Mouse (Mus musculus) lung, postnatal 4 days (tissue): ENCODE measurements around the gene Sdf2.
A peak's percentile ranks its signal among the peaks of the same experiment; 100 is the strongest.

ENCODE experiments used
- DNase-seq, 2 experiments: peaks; one replicate each; pipeline ENCODE4 v3.0.0; 2021

The Sdf2 gene

GRCm38 (mm10) chr11:78245627-78246317 is at the start of gene Sdf2, which contains the start of gene Supt6:
Gene Sdf2, plus strand, starts transcription at chr11:78245746.
Gene Supt6, minus strand, starts transcription at chr11:78245987.
- DNase-seq = peak; percentile 91 to 94

- no peak for DNase-seq
Observed at GRCm38 (mm10) chr11:78202372-78202771, 43.2 kb upstream of the Sdf2 start.

GRCm38 (mm10) chr11:78204287-78204686 is 41.3 kb upstream of the Sdf2 start:
- DNase-seq = no peak

- no peak for DNase-seq
Observed at GRCm38 (mm10) chr11:78205361-78206206, 40.0 kb upstream of the Sdf2 start.

GRCm38 (mm10) chr11:78207190-78207589 is 38.4 kb upstream of the Sdf2 start:
- no peak for DNase-seq

GRCm38 (mm10) chr11:78209886-78210285 is 35.7 kb upstream of the Sdf2 start:
- DNase-seq = no peak

GRCm38 (mm10) chr11:78210615-78211014 is 34.9 kb upstream of the Sdf2 start:
- no peak for DNase-seq

- no peak for DNase-seq
Observed at GRCm38 (mm10) chr11:78211513-78211912, 34.0 kb upstream of the Sdf2 start.

- DNase-seq = peak; percentile 37 to 40
Observed at GRCm38 (mm10) chr11:78213086-78213817, 32.3 kb upstream of the Sdf2 start.

GRCm38 (mm10) chr11:78215709-78216317 is 29.7 kb upstream of the Sdf2 start:
- DNase-seq = no peak

GRCm38 (mm10) chr11:78223586-78223985 is 22.0 kb upstream of the Sdf2 start:
- no peak for DNase-seq

GRCm38 (mm10) chr11:78231518-78231917 is 14.0 kb upstream of the Sdf2 start:
- DNase-seq = no peak

- DNase-seq = peak in 1 of 2 experiments; percentile 23
Observed at GRCm38 (mm10) chr11:78240193-78240857, 5.2 kb upstream of the Sdf2 start.

- DNase-seq = no peak
Observed at GRCm38 (mm10) chr11:78245261-78245626, 302 bp upstream of the Sdf2 start.

- DNase-seq = no peak
Observed at GRCm38 (mm10) chr11:78246318-78247011, 919 bp downstream of the Sdf2 start.

- DNase-seq = no peak
Observed at GRCm38 (mm10) chr11:78247012-78247348, 1.4 kb downstream of the Sdf2 start.

GRCm38 (mm10) chr11:78247727-78248140 is 2.2 kb downstream of the Sdf2 start:
- no peak for DNase-seq

- DNase-seq = no peak
Observed at GRCm38 (mm10) chr11:78256618-78257017, 11.1 kb downstream of the Sdf2 start.

- DNase-seq = no peak
Observed at GRCm38 (mm10) chr11:78260489-78261258, 15.1 kb downstream of the Sdf2 start.

- DNase-seq = peak; percentile 96 to 97
Observed at GRCm38 (mm10) chr11:78261380-78262352, 16.1 kb downstream of the Sdf2 start, which contains the start of gene 2610507B11Rik. Gene 2610507B11Rik, plus strand, starts transcription at chr11:78261752.
